Mouse (Mus musculus) lung, postnatal 4 days (tissue): ENCODE measurements around the gene Prkar2b.
"Not testable (repeated sequence)": the region's sequence is repeated elsewhere in the genome, so short reads cannot be mapped to it uniquely, and the experiment has no call there.

Experiments used
- DNase-seq, 2 experiments: peaks; one replicate each; pipeline ENCODE4 v3.0.0; 2021

Prkar2b gene

GRCm38 (mm10) chr12:32059135-32059534 is 2.0 kb downstream of the Prkar2b start:
- no peak for DNase-seq

- no peak for DNase-seq
Observed at GRCm38 (mm10) chr12:32057461-32058199, 3.5 kb downstream of the Prkar2b start.

GRCm38 (mm10) chr12:32055797-32056196 is 5.3 kb downstream of the Prkar2b start:
- no peak for DNase-seq

GRCm38 (mm10) chr12:32054476-32055166 is 6.5 kb downstream of the Prkar2b start:
- DNase-seq = no peak

- DNase-seq = no peak
Observed at GRCm38 (mm10) chr12:32053637-32054366, 7.3 kb downstream of the Prkar2b start.

- DNase-seq = no peak
Observed at GRCm38 (mm10) chr12:32052882-32053281, 8.2 kb downstream of the Prkar2b start.

GRCm38 (mm10) chr12:32050165-32050564 is 10.9 kb downstream of the Prkar2b start:
- no peak for DNase-seq

- no peak for DNase-seq
Observed at GRCm38 (mm10) chr12:32045566-32046330, 15.3 kb downstream of the Prkar2b start.

- no peak for DNase-seq
Observed at GRCm38 (mm10) chr12:32044487-32045134, 16.5 kb downstream of the Prkar2b start.

- DNase-seq = no peak
Observed at GRCm38 (mm10) chr12:32033536-32033935, 27.6 kb downstream of the Prkar2b start.

- DNase-seq = no peak
Observed at GRCm38 (mm10) chr12:32032917-32033316, 28.2 kb downstream of the Prkar2b start.

- DNase-seq = no peak
Observed at GRCm38 (mm10) chr12:32018376-32018750, 42.7 kb downstream of the Prkar2b start.

- peak; percentile 30 to 40 for DNase-seq
Observed at GRCm38 (mm10) chr12:32017636-32018375, 43.3 kb downstream of the Prkar2b start.

- no peak for DNase-seq
Observed at GRCm38 (mm10) chr12:32016472-32016871, 44.6 kb downstream of the Prkar2b start.

GRCm38 (mm10) chr12:32015268-32015769 is 45.8 kb downstream of the Prkar2b start:
- no peak for DNase-seq

GRCm38 (mm10) chr12:32014811-32015210 is 46.3 kb downstream of the Prkar2b start:
- no peak for DNase-seq

- no peak for DNase-seq
Observed at GRCm38 (mm10) chr12:32012169-32012568, 48.9 kb downstream of the Prkar2b start.

- DNase-seq = no peak
Observed at GRCm38 (mm10) chr12:32011128-32011527, 50.0 kb downstream of the Prkar2b start.

GRCm38 (mm10) chr12:32009985-32010369 is 51.1 kb downstream of the Prkar2b start:
- not testable (repeated sequence) for DNase-seq

- DNase-seq = no peak
Observed at GRCm38 (mm10) chr12:32009267-32009984, 51.7 kb downstream of the Prkar2b start.

GRCm38 (mm10) chr12:32008728-32009127 is 52.4 kb downstream of the Prkar2b start:
- DNase-seq = no peak
